Mouse (Mus musculus) kidney, adult 2 months (tissue): Measurements from ENCODE around the gene Bbs7.

Experiments
- CTCF ChIP-seq: fragments of 200-500 bp; conservative IDR thresholded peaks from 2 replicates; pipeline ENCODE4 v1.5.1; 2011; ENCODE audit warnings: low read depth, mild to moderate bottlenecking, control low read depth, low read length, moderate library complexity, mixed read lengths; ENCODE audit not compliant: insufficient read depth, insufficient read length
- POLR2A ChIP-seq: fragments of 200-500 bp; IDR thresholded peaks from one replicate; pipeline ENCODE4 v1.6.1; 2011; ENCODE audit warnings: low read depth, low read length, control low read depth

DNA sequence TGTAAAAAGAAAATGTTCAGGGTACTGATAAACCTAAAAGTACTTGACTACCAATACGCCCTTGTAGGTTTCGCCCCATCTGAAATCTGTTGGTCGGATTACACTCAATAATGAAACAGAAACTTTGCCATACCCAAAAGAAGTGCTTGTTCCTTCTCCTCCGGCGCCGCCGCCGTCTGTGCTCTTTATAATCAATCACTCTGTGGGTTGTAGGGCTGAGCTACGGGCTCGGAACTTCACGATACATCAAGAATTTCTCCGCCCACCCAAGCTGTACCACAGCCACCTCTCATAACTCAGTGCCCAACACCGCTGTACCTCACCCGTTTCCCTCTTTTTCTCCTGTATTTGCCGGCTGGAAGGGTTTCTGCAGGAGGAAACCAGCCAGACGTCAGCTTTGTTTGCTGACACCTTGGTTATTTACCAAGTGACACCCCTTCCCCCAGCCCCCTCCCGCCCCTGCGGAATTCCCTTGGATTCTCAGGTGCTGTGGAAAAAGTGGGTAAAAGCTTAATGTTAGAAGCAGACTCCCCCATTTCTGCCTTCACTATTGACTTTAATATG, 81.2 kb downstream of the Bbs7 start:
- TF ChIP-seq CTCF = no peak
- no peak for TF ChIP-seq POLR2A
